Mouse (Mus musculus) left cerebral cortex, postnatal 25 days (tissue): ENCODE measurements around the gene Cntnap1. TPM values are rescaled to one million over a fixed set of nuclear protein-coding genes. Genes with fewer than 3 reads are reported as not detected.
A peak's percentile ranks its signal among the peaks of the same experiment; 100 is the strongest.

Experiments used
- DNase-seq, 2 experiments: peaks; one replicate each; pipeline ENCODE4 v3.0.0; 2022; ENCODE audit warnings: low spot score in 2 of 2, mixed read lengths in 1 of 2
- intact Hi-C: fragments of 180-260 bp; cut with DNase I; formaldehyde crosslinking; loops from one replicate; pipeline ENCODE4 v1.15.1; 2025
- microRNA-seq, 2 experiments: library from miRNA; unstranded; fragments of <30 nt; microRNA quantifications; one replicate each; pipeline ENCODE4 v1.2.0; 2022
- total RNA-seq, 2 experiments: library from RNA; stranded (reverse); gene quantifications; 2 replicates each; pipeline ENCODE4 v1.2.3; 2021

The Cntnap1 gene
- total RNA-seq, 2 experiments from 2014 or later = 153 to 170 TPM

- intact Hi-C loops = no loop called here
- DNase-seq = no peak
These were observed 63.8 kb downstream of the Cntnap1 start for GRCm38 (mm10) chr11:101234124-101234523.

DNA sequence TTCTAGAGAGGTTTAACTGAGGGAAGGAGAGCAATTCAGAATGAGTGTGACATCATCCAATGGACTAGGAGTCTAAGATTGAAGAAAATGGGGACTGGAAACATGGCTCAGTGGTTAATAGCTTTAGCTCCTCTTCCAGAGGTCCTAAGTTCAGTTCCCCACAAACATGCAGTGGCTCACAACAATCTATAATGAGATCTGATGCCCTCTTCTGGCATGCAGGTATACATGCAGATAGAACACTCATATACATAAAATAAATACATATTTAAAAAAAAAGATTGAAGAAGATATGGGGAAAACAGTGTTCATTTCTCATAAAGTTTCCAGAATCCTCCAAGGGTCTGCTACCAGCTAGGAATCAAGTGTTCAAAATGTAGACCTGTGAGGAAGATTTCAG is 65.1 kb downstream of the Cntnap1 start:
- DNase-seq = no peak
- intact Hi-C loops = no loop called here

GRCm38 (mm10) chr11:101236782-101237181 is 66.5 kb downstream of the Cntnap1 start:
- intact Hi-C loops = no loop called here
- no peak for DNase-seq

GRCm38 (mm10) chr11:101238071-101238647 is 67.8 kb downstream of the Cntnap1 start:
- peak in 1 of 2 experiments; percentile 78 for DNase-seq
- intact Hi-C loops = no loop called here

Small RNAs within 50 kb of the gene (microRNA-seq; reads per million reads assigned to microRNA genes)
- 0 reads per million in 2 experiments for gene Gm27626

Other genes with a start within 250 kb of the Cntnap1 start
- 10 to 100 TPM; 44.1 to 45.0 TPM for gene Stat3, start 231.0 kb upstream of the Cntnap1 start, total RNA-seq
- 10 to 100 TPM; 16.6 to 18.0 TPM for gene Cavin1, start 199.6 kb upstream of the Cntnap1 start, total RNA-seq
- gene Atp6v0a1, start 161.1 kb upstream of the Cntnap1 start, total RNA-seq = 100 to 1,000 TPM; 465 to 475 TPM
- 1 to 10 TPM; 7.6 to 8.3 TPM for gene Naglu, start 100.5 kb upstream of the Cntnap1 start, total RNA-seq
- 1 to 10 TPM; 1.2 to 1.4 TPM for gene Hsd17b1, start 92.1 kb upstream of the Cntnap1 start, total RNA-seq
- 10 to 100 TPM; 26.0 to 28.5 TPM for gene Coasy, start 88.0 kb upstream of the Cntnap1 start, total RNA-seq
- 10 to 100 TPM; 47.1 to 53.0 TPM for gene Mlx, start 83.2 kb upstream of the Cntnap1 start, total RNA-seq
- gene Psmc3ip, start 75.1 kb upstream of the Cntnap1 start, total RNA-seq = 1 to 10 TPM; 3.6 to 3.9 TPM
- 10 to 100 TPM; 56.2 to 56.7 TPM for gene Retreg3, start 50.6 kb upstream of the Cntnap1 start, total RNA-seq
- 10 to 100 TPM; 44.9 to 46.6 TPM for gene Tubg1, start 50.6 kb upstream of the Cntnap1 start, total RNA-seq
- gene Tubg2, start 14.6 kb upstream of the Cntnap1 start, total RNA-seq = 10 to 100 TPM; 47.5 to 48.6 TPM
- gene Plekhh3, start 828 bp downstream of the Cntnap1 start, total RNA-seq = 10 to 100 TPM in 1 of 2 experiments, 1 to 10 TPM in 1; 8.8 to 11.5 TPM
- under 1 TPM; 0.18 to 0.28 TPM for gene Ccr10, start 4.9 kb downstream of the Cntnap1 start, total RNA-seq
- gene Ezh1, start 55.9 kb downstream of the Cntnap1 start, total RNA-seq = 10 to 100 TPM; 42.8 to 48.5 TPM
- gene Ramp2, start 75.5 kb downstream of the Cntnap1 start, total RNA-seq = 10 to 100 TPM; 39.9 to 44.5 TPM
- gene Vps25, start 83.2 kb downstream of the Cntnap1 start, total RNA-seq = 10 to 100 TPM; 62.4 to 65.7 TPM
- gene Wnk4, start 90.0 kb downstream of the Cntnap1 start, total RNA-seq = 1 to 10 TPM; 2.2 to 7.9 TPM
- under 1 TPM; 0.21 to 0.27 TPM for gene Cntd1, start 108.5 kb downstream of the Cntnap1 start, total RNA-seq
- gene Coa3, start 108.6 kb downstream of the Cntnap1 start, total RNA-seq = 10 to 100 TPM; 95.3 to 98.8 TPM
- gene Becn1, start 131.8 kb downstream of the Cntnap1 start, total RNA-seq = 100 to 1,000 TPM; 213 to 229 TPM
- 100 to 1,000 TPM; 114 to 116 TPM for gene Psme3, start 145.7 kb downstream of the Cntnap1 start, total RNA-seq
- 1 to 10 TPM; 4.8 to 7.4 TPM for gene Aoc2, start 154.5 kb downstream of the Cntnap1 start, total RNA-seq
- gene Aoc3, start 160.1 kb downstream of the Cntnap1 start, total RNA-seq = under 1 TPM; 0.69 to 0.73 TPM
- under 1 TPM in 1 of 2 experiments, not detected in 1; 0.14 TPM for gene G6pc, start 197.0 kb downstream of the Cntnap1 start, total RNA-seq
- gene Aarsd1, start 247.1 kb downstream of the Cntnap1 start, total RNA-seq = 10 to 100 TPM; 38.7 to 40.1 TPM